8 mouse cellular contexts compared by ENCODE assay signal in the genomic region with DNA sequence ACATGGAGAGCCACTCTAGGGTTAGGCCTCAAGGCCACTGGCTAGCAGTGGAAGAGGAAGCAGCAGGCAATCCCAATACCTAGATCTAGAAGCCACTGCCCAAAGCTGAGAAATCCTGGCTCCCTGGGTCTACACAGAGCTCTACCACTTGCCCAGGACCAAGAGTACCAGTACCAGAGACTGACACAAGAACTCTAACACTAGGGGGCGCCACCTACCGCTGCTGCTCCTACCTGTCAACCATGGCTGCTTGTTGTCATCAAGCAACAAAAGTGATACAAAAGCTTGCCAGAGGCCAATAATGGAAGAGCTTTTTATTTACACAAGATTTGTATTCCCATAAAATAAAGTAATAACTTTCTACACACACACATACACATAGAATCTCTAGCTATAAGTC. TPM values are rescaled to one million over a fixed set of nuclear protein-coding genes. Genes with fewer than 3 reads are reported as not detected.
A peak's percentile ranks its signal among the peaks of the same experiment; 100 is the strongest.
DNase-seq lines count a peak whose midpoint lies in the region; ATAC-seq and TF ChIP-seq lines count a peak whose summit lies in the region.

No protein-coding gene starts in this region.

- DNase-seq in adrenal gland, adult (ENCODE audit: inconsistent age in 2 of 2, low spot score in 1 of 2), result peak; percentile 52 to 89
- peak; percentile 86 for DNase-seq in embryo, embryonic 10 days (ENCODE audit: low spot score)
- DNase-seq in heart, postnatal 14 days, result peak; percentile 54 to 76
- DNase-seq in left cerebral cortex, postnatal 14 days (ENCODE audit: low spot score in 2 of 2), result peak; percentile 75
- peak; percentile 90 for DNase-seq in retina, embryonic 14.5 days (ENCODE audit: low spot score)
- peak; percentile 46 to 56 for DNase-seq in thymus, postnatal 36 days

- H3K36me3 ChIP-seq in intestine, postnatal 0 days (ENCODE audit: control insufficient read depth, insufficient read depth), result no peaks in the 10 kb centered on the region
- H3K36me3 ChIP-seq in intestine, embryonic 16.5 days (ENCODE audit: control insufficient read depth, insufficient read depth, low read length), result no peaks in the 10 kb centered on the region

- WGBS in intestine, postnatal 0 days, result 7% methylated on average over 2 of the region's 2 CpGs
- 8% methylated on average over 2 of the region's 2 CpGs for WGBS in intestine, embryonic 16.5 days

- ATAC-seq in intestine, postnatal 0 days, result no peak
- ATAC-seq in intestine, embryonic 16.5 days, result no peak

- no peaks in the 10 kb centered on the region for H3K4me1 ChIP-seq in intestine, postnatal 0 days (replicated peaks; ENCODE audit: control insufficient read depth, insufficient read depth, low read length)
- H3K4me1 ChIP-seq in intestine, embryonic 16.5 days (ENCODE audit: control insufficient read depth, insufficient read depth, low read length), result no peaks in the 10 kb centered on the region

- H3K27me3 ChIP-seq in intestine, postnatal 0 days (replicated peaks; ENCODE audit: control insufficient read depth, insufficient read depth, low read length), result no peaks in the 10 kb centered on the region
- H3K27me3 ChIP-seq in intestine, embryonic 16.5 days (replicated peaks; ENCODE audit: control insufficient read depth, insufficient read depth, low read length), result no peaks in the 10 kb centered on the region

- no peak overlapping the region for H3K4me2 ChIP-seq in intestine, postnatal 0 days (replicated peaks; ENCODE audit: low read depth)
- no peak overlapping the region for H3K4me2 ChIP-seq in intestine, embryonic 16.5 days (ENCODE audit: low read depth, low read length)

- intact Hi-C loops in heart, postnatal 14 days (cut with DNase I), result loop anchor here (2.0 kb wide), 1 partner anchor 165 kb away; no protein-coding TSS in a partner anchor
- intact Hi-C loops in left cerebral cortex, postnatal 14 days (cut with DNase I), result no loop called here

- no peak overlapping the region for H3K4me3 ChIP-seq in intestine, postnatal 0 days (ENCODE audit: low read depth, low read length)
- no peak overlapping the region for H3K4me3 ChIP-seq in intestine, embryonic 16.5 days (ENCODE audit: low read length)

- H3K9me3 ChIP-seq in intestine, postnatal 0 days (ENCODE audit: control insufficient read depth), result no peaks in the 10 kb centered on the region
- no peaks in the 10 kb centered on the region for H3K9me3 ChIP-seq in intestine, embryonic 16.5 days (ENCODE audit: control insufficient read depth, low read length)

- H3K27ac ChIP-seq in intestine, postnatal 0 days (ENCODE audit: low read depth, low read length), result no peak overlapping the region
- no peak overlapping the region for H3K27ac ChIP-seq in intestine, embryonic 16.5 days (ENCODE audit: low read length)

- H3K9ac ChIP-seq in intestine, postnatal 0 days (ENCODE audit: low read depth, low read length), result no peak overlapping the region
- no peak overlapping the region for H3K9ac ChIP-seq in intestine, embryonic 16.5 days (ENCODE audit: low read depth, low read length)

- TF ChIP-seq CTCF in intestine, postnatal 0 days (IDR thresholded peaks at IDR 0.05; ENCODE audit: low read depth), result peak; percentile 80

RNA-seq across cellular contexts. Expression of a gene that starts 33.8 kb away (rescaled TPM):
- polyA plus RNA-seq in intestine, postnatal 0 days (2015; fragmentation: Nextera tagmentation; extraction: Ambion mirVana), result 1.9 and 2.1 TPM in 2 replicates
- 1.4 TPM in 2 replicates for polyA plus RNA-seq in intestine, embryonic 16.5 days (2015; fragmentation: Nextera tagmentation; extraction: Ambion mirVana)
- total RNA-seq in heart, postnatal 14 days (2021), result 1 to 10 TPM; 2.7 to 5.3 TPM
- not detected for total RNA-seq in left cerebral cortex, postnatal 14 days (2021)
